Mouse (Mus musculus) forebrain, embryonic 11.5 days (tissue): ENCODE measurements around the gene Rpl27. TPM values are rescaled to one million over a fixed set of nuclear protein-coding genes. Genes with fewer than 3 reads are reported as not detected.
A peak's percentile ranks its signal among the peaks of the same experiment; 100 is the strongest.
"Not testable (repeated sequence)": the region's sequence is repeated elsewhere in the genome, so short reads cannot be mapped to it uniquely, and the experiment has no call there.

Experiments used
- ATAC-seq: fragments of 200-750 bp; cut with Nextera tagmentation; replicated peaks from 2 replicates; pipeline ENCODE4 v1.8.0; 2017; ENCODE audit warnings: moderate TSS enrichment; ENCODE audit not compliant: low FRiP score
- DNase-seq: peaks from one replicate; pipeline ENCODE4 v3.0.0-alpha.2; 2017; ENCODE audit warnings: low spot score
- H3K27ac ChIP-seq: fragments of 300-500 bp; sonication (generic); 2 replicates; pipeline ENCODE4 v1.5.1; 2014; ENCODE audit warnings: low read depth, low read length
- H3K27me3 ChIP-seq: fragments of 300-500 bp; sonication (generic); 2 replicates; pipeline ENCODE4 v1.6.1; 2014; ENCODE audit warnings: mild to moderate bottlenecking, low read length, mixed read lengths; ENCODE audit not compliant: control insufficient read depth, insufficient read depth
- H3K36me3 ChIP-seq: fragments of 300-500 bp; sonication (generic); 2 replicates; pipeline ENCODE4 v1.6.1; 2014; ENCODE audit warnings: mild to moderate bottlenecking, low read length, moderate library complexity, mixed read lengths; ENCODE audit not compliant: control insufficient read depth, insufficient read depth
- H3K4me1 ChIP-seq: fragments of 300-500 bp; sonication (generic); replicated peaks from 2 replicates; pipeline ENCODE4 v1.6.1; 2014; ENCODE audit warnings: low read length, mixed read lengths; ENCODE audit not compliant: control insufficient read depth, insufficient read depth
- H3K4me2 ChIP-seq: fragments of 300-500 bp; sonication (generic); 2 replicates; pipeline ENCODE4 v1.6.1; 2014; ENCODE audit warnings: low read depth, mild to moderate bottlenecking, low read length, moderate library complexity, mixed read lengths; ENCODE audit not compliant: severe bottlenecking
- H3K4me3 ChIP-seq: fragments of 300-500 bp; sonication (generic); 2 replicates; pipeline ENCODE4 v1.5.1; 2014; ENCODE audit warnings: low read depth, low read length
- H3K9ac ChIP-seq: fragments of 300-500 bp; sonication (generic); 2 replicates; pipeline ENCODE4 v1.6.1; 2014; ENCODE audit warnings: low read length
- H3K9me3 ChIP-seq: fragments of 300-500 bp; sonication (generic); 2 replicates; pipeline ENCODE4 v1.6.1; 2016; ENCODE audit warnings: low read length, mixed read lengths; ENCODE audit not compliant: control insufficient read depth
- WGBS: fragments of 180-500 bp; shearing (Covaris S2); extraction: QIAGEN DNeasy Blood & Tissue Kit; methylation state at CpG from one replicate; pipeline ENCODE4 v1.1.7; 2014; 5-methylcytosine and 5-hydroxymethylcytosine counted together
- polyA plus RNA-seq: library from polyadenylated mRNA; unstranded; fragments of >200 nt; fragmentation: Nextera tagmentation; extraction: Ambion mirVana; gene quantifications from 2 replicates; pipeline ENCODE4 v1.2.1, GENCODE M21; 2014

Rpl27 gene
- polyA plus RNA-seq, 1 experiment from 2014 or later, result 424 TPM

DNA sequence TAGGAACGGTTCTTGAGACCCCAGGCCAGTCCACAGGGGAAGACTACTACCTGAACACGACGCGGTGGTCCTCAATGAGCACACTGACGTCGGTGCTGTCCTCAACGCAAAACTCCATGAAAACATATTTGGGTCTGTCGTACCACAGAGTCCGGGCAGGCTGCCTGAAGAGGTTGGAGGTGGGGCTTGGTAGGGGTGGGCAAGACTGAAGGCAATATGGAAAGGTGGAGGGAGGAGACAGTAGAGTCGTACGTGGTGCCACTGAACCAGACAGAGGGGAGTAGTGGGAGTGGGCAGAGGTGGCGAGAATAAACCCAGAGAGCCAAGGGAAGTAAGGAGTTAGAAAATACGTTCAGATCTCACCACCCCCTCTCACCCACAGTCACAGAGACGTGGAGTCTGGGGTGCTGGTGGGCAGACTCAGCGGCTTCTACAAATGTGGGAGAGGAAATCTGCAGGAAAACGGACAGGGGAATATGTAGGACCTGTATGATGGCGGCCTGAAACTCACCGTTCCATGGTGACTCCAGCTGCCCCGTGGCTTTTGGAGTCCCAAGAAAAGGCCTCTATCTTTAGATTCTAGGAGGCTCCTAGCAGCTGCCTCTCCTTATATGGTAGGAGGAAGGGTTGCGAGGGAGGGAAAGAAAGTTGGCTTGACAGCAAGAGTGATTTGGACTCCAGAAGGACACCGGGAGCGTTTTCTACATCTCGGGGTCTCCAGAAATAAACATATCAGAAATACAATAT lies 17.8 kb upstream of the Rpl27 start, which contains the start of gene Gm27029:
Gene Gm27029, minus strand, starts transcription at position 692 of the 747 bp plus-strand sequence.
- H3K27me3 ChIP-seq, result no peaks in the 10 kb centered on the region
- H3K9me3 ChIP-seq, result no peaks in the 10 kb centered on the region
- no peaks in the 10 kb centered on the region for H3K36me3 ChIP-seq
- peak within 1 kb of the TSS; percentile 84 for H3K4me2 ChIP-seq
- peak; percentile 49 for DNase-seq
- peak within 1 kb of the TSS; percentile 95 for H3K4me3 ChIP-seq
- H3K4me1 ChIP-seq, result peaks cover 7% of the 10 kb centered on the region; the same call in 1 of the 2 replicates
- peak within 1 kb of the TSS; percentile 8 for H3K27ac ChIP-seq
- 0 out of 2 replicates have a peak, but pooled peaks have one; percentile 37 for ATAC-seq
- 5% methylated on average over 23 of the region's 23 CpGs for WGBS
- peak within 1 kb of the TSS; percentile 78 for H3K9ac ChIP-seq

DNA sequence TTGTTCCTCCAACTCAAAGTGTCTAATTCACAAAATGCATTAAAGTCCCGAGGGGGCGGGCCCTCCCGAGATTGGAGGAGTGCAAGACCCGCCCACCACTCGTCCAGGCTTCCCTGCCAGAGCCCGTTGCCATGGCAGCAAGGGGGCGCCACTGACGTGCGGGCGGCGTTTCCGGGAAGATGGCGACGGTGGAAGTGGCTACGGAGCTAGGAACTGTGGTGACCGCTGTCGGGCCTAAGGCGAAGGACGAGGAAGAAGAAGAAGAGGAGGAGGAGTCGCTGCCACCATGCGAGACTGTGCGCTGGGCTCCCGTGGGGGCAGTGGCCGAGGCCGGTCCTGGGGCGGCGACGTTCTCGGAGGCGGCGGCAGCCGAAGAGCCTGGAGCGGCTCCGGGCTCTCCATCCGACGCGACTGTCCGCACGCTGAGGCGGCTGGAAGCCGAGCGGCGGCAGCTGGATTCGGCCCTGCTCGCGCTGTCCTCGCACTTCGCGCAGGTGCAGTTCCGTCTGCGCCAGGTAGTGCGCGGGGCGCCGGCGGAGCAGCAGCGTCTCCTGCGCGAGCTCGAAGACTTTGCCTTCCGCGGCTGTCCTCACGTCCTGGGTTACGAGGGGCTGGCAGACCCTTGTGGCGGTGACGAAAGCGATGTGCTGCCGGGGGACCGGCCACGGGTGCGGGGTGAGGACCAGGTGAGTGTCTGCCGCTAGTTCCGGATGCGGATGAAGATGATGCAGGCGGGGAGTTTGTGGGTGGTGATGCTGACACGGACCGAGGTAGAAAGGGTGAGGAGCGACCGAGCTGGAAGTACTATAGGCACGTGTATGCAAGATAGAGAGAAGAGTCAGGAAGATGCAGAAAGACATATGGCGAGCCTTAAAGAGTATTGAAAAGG lies 16.9 kb upstream of the Rpl27 start, which contains the start of the genes Rundc1 and Ptges3l:
Gene Rundc1, plus strand, starts transcription at position 161 of the 889 bp plus-strand sequence.
Gene Ptges3l, minus strand, starts transcription at position 409 of the 889 bp plus-strand sequence.
- Histone ChIP-seq H3K9me3 (no peaks in the 10 kb centered on the region), H3K4me1 (peaks cover 7% of the 10 kb centered on the region; the same call in 1 of the 2 replicates), H3K36me3 (peaks cover 4% of the 10 kb centered on the region; the same call in 1 of the 2 replicates), H3K4me3 (peak within 1 kb of the TSS; percentile 95), H3K9ac (peak within 1 kb of the TSS; percentile 78), H3K27me3 (no peaks in the 10 kb centered on the region), H3K4me2 (peak within 1 kb of the TSS; percentile 84), H3K27ac (peak within 1 kb of the TSS; percentile 8)
- DNase-seq (peak; percentile 99), ATAC-seq (peak; percentile 95)
- under 1% methylated on average over 80 of the region's 81 CpGs for WGBS

DNA sequence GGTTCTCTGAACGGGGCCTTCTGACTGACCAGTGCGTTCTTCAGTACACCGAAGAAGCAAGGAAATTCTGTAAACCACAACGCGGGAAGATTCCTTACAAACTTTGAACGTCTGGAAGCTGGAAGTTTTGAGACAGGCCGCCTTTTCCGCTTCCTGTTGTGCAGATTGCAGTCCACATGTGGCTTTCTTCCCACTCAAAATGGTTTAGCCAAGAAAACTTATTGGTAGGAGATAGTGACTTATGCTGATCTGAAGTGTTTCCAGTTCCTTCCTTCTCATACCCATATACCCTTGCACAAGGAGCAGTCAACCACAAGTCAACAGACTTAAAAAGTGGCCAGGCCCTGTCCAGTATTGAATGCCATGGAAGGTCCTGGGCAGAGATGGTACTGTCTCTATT lies 15.9 kb upstream of the Rpl27 start:
- Histone ChIP-seq H3K36me3 (peaks cover 4% of the 10 kb centered on the region; the same call in 1 of the 2 replicates), H3K4me1 (peaks cover 7% of the 10 kb centered on the region; the same call in 1 of the 2 replicates), H3K4me3 (peak overlapping the region; percentile 95), H3K4me2 (peak overlapping the region; percentile 84), H3K9ac (peak overlapping the region; percentile 78), H3K27me3 (no peaks in the 10 kb centered on the region), H3K9me3 (no peaks in the 10 kb centered on the region), H3K27ac (no peak overlapping the region)
- WGBS, result 72% methylated on average over 8 of the region's 8 CpGs
- no peak for DNase-seq
- no peak for ATAC-seq

DNA sequence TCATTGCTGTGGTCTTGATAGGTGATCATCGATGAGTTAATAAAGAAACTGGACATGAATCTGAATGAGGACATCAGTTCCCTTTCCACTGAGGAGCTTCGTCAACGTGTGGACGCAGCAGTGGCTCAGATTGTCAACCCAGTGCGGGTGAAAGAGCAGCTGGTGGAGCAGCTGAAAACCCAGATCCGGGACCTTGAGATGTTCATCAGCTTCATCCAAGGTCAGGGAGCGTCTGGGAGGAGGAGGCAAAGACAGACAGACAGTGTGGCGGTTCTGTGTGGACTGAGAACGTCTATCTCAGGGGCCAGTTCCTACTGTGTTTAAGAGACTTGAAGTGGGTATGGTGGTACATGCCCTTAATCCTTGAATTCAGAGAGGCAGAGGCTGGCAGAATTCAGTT lies 10.8 kb upstream of the Rpl27 start:
- Histone ChIP-seq H3K27ac (no peak overlapping the region), H3K27me3 (no peaks in the 10 kb centered on the region), H3K9ac (no peak overlapping the region), H3K4me1 (no peaks in the 10 kb centered on the region), H3K36me3 (peaks cover 9% of the 10 kb centered on the region; the same call in 1 of the 2 replicates), H3K9me3 (no peaks in the 10 kb centered on the region), H3K4me3 (no peak overlapping the region), H3K4me2 (no peak overlapping the region)
- 91% methylated on average over 9 of the region's 9 CpGs for WGBS
- no peak for ATAC-seq
- no peak for DNase-seq

DNA sequence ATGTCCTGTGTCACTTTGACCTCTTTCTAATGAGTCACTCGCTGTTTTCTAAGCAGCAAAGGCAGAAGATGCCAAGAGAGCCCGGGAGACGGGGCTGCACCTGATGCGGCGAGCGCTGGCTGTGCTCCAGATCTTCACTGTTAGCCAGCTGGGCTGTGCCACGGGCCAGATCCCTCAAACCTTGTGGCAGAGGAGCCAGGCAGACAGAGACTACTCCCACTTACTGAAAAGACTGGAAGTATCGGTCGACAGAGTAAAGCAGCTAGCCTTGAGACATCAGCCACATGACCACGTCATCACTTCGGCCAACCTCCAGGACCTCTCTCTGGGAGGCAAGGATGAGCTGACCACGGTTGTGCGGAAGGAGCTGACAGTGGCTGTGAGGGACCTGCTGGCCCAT lies 8.7 kb upstream of the Rpl27 start:
- no peak for ATAC-seq
- WGBS, result 93% methylated on average over 13 of the region's 13 CpGs

DNA sequence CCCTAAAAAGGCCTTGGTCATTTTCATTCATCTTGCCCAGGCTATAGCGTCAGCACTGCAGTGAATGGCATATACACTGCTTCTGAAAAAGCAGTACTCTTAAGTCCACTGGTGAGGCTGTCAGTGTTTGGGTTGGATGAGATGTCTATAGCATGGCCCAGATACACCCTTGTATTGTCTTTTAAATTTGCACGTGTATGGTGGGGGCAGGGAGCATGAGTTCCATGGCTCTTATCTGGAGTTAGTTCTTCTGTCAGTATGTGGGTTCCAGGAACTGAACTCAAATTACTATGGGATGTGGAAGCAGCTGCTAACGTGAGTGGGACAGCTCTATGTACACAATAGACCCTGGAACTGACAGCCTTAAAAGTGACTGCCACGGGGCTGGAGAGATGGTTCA lies 6.3 kb upstream of the Rpl27 start:
- H3K27ac ChIP-seq, result no peak overlapping the region
- no peak overlapping the region for H3K4me2 ChIP-seq
- no peaks in the 10 kb centered on the region for H3K27me3 ChIP-seq
- H3K9me3 ChIP-seq, result no peaks in the 10 kb centered on the region
- H3K9ac ChIP-seq, result no peak overlapping the region
- DNase-seq, result no peak
- peaks cover 5% of the 10 kb centered on the region; the same call in 1 of the 2 replicates for H3K36me3 ChIP-seq
- H3K4me3 ChIP-seq, result no peak overlapping the region
- ATAC-seq, result no peak
- no peaks in the 10 kb centered on the region for H3K4me1 ChIP-seq
- 87% methylated on average over 4 of the region's 4 CpGs for WGBS

More for the DNA sequence above, 8.7 kb upstream of the Rpl27 start:
- Histone ChIP-seq H3K36me3 (peaks cover 9% of the 10 kb centered on the region; the same call in 1 of the 2 replicates), H3K4me1 (no peaks in the 10 kb centered on the region), H3K9ac (no peak overlapping the region), H3K9me3 (no peaks in the 10 kb centered on the region), H3K27me3 (no peaks in the 10 kb centered on the region), H3K27ac (no peak overlapping the region), H3K4me2 (no peak overlapping the region), H3K4me3 (no peak overlapping the region)
- DNase-seq, result no peak

DNA sequence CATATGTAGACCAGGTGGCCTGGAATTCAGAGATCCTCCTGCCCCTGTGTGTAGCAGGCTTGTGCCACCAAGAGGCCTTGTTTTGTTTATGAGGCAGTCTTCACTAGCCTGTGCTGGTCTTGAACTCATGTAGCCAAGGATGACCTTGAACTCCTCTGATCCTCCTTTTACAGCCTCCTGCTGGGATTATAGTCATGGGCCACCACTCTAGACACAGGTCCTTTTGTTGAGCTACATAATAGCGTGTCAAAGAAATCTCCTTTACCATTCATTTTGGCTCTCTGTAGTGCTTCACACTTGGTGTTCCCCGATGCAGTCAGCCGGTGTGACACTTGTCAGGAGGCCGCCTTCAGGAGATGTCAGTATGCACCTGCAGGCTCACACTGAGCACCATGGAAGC lies 5.2 kb upstream of the Rpl27 start:
- H3K4me1 ChIP-seq, result no peaks in the 10 kb centered on the region
- DNase-seq (no peak), ATAC-seq (no peak)
- no peak overlapping the region for H3K4me3 ChIP-seq
- H3K27me3 ChIP-seq, result no peaks in the 10 kb centered on the region
- H3K36me3 ChIP-seq, result peaks cover 5% of the 10 kb centered on the region; the same call in 1 of the 2 replicates
- H3K27ac ChIP-seq, result no peak overlapping the region
- no peak overlapping the region for H3K4me2 ChIP-seq
- no peaks in the 10 kb centered on the region for H3K9me3 ChIP-seq
- H3K9ac ChIP-seq, result no peak overlapping the region
- WGBS, result 59% methylated on average over 4 of the region's 4 CpGs

DNA sequence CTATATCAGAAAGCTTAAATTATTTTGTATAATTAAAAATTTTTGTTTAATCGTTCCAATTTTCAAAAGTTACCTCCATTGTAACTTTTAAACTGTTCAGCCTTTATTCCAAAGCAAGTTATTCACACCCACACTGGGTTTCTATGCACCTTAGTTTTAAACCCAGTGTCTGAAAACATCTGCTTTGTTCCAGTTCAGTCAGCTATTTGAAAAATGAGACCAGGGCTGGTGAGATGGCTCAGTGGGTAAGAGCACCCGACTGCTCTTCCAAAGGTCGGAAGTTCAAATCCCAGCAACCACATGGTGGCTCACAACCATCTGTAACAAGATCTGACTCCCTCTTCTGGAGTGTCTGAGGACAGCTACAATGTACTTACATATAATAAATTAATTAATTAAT lies 4.1 kb upstream of the Rpl27 start:
- H3K4me1 ChIP-seq, H3K4me3 ChIP-seq, H3K27me3 ChIP-seq, H3K27ac ChIP-seq, H3K9ac ChIP-seq, ATAC-seq, H3K9me3 ChIP-seq, H3K4me2 ChIP-seq, DNase-seq, H3K36me3 ChIP-seq: not testable (repeated sequence)
- WGBS, result 59% methylated on average over 3 of the region's 3 CpGs
